Mouse (Mus musculus) telencephalon, adult 2 months (tissue): ENCODE measurements around the gene Ncor2.
"Not testable (repeated sequence)": the region's sequence is repeated elsewhere in the genome, so short reads cannot be mapped to it uniquely, and the experiment has no call there.

Experiments
- DNase-seq: peaks from one replicate; pipeline ENCODE4 v3.0.0-alpha.2; 2011; ENCODE audit warnings: low read depth, low spot score

Ncor2 gene

GRCm38 (mm10) chr5:125179007-125179734 is at the start of gene Ncor2:
Ncor2 (minus strand) TSS chr5:125179219.
- DNase-seq = no peak

GRCm38 (mm10) chr5:125227699-125228098 is 48.7 kb upstream of the Ncor2 start:
- DNase-seq = no peak

GRCm38 (mm10) chr5:125226229-125226634 is 47.2 kb upstream of the Ncor2 start:
- DNase-seq = peak; percentile 79

- no peak for DNase-seq
Observed at GRCm38 (mm10) chr5:125224925-125225324, 45.9 kb upstream of the Ncor2 start.

- DNase-seq = no peak
Observed at GRCm38 (mm10) chr5:125223961-125224360, 44.9 kb upstream of the Ncor2 start.

GRCm38 (mm10) chr5:125222706-125223105 is 43.7 kb upstream of the Ncor2 start:
- peak; percentile 62 for DNase-seq

- peak; percentile 68 for DNase-seq
Observed at GRCm38 (mm10) chr5:125221868-125222267, 42.8 kb upstream of the Ncor2 start.

- DNase-seq = no peak
Observed at GRCm38 (mm10) chr5:125217426-125218170, 38.6 kb upstream of the Ncor2 start.

- peak; percentile 90 for DNase-seq
Observed at GRCm38 (mm10) chr5:125215930-125216459, 37.0 kb upstream of the Ncor2 start.

- DNase-seq = no peak
Observed at GRCm38 (mm10) chr5:125215346-125215929, 36.4 kb upstream of the Ncor2 start.

- no peak for DNase-seq
Observed at GRCm38 (mm10) chr5:125214064-125214463, 35.0 kb upstream of the Ncor2 start.

- DNase-seq = not testable (repeated sequence)
Observed at GRCm38 (mm10) chr5:125204910-125205309, 25.9 kb upstream of the Ncor2 start.

GRCm38 (mm10) chr5:125204199-125204815 is 25.3 kb upstream of the Ncor2 start:
- no peak for DNase-seq

GRCm38 (mm10) chr5:125203759-125204158 is 24.7 kb upstream of the Ncor2 start:
- peak; percentile 51 for DNase-seq

- DNase-seq = peak; percentile 76
Observed at GRCm38 (mm10) chr5:125203099-125203498, 24.1 kb upstream of the Ncor2 start.

- DNase-seq = no peak
Observed at GRCm38 (mm10) chr5:125202100-125202499, 23.1 kb upstream of the Ncor2 start.

- no peak for DNase-seq
Observed at GRCm38 (mm10) chr5:125199086-125199485, 20.1 kb upstream of the Ncor2 start.

GRCm38 (mm10) chr5:125197325-125197724 is 18.3 kb upstream of the Ncor2 start:
- DNase-seq = not testable (repeated sequence)

- no peak for DNase-seq
Observed at GRCm38 (mm10) chr5:125196054-125196453, 17.0 kb upstream of the Ncor2 start.

- DNase-seq = no peak
Observed at GRCm38 (mm10) chr5:125195142-125195541, 16.1 kb upstream of the Ncor2 start.

- no peak for DNase-seq
Observed at GRCm38 (mm10) chr5:125193478-125194439, 14.7 kb upstream of the Ncor2 start.
